Mouse (Mus musculus): ENCODE results near the gene Hist1h2bl. TPM values are rescaled to one million over a fixed set of nuclear protein-coding genes. Genes with fewer than 3 reads are reported as not detected.
"Not testable (repeated sequence)": the region's sequence is repeated elsewhere in the genome, so short reads cannot be mapped to it uniquely, and the experiment has no call there.

The Hist1h2bl gene
- total RNA-seq, 2 experiments from 2014 or later, result 41.4 to 52.8 TPM

DNA sequence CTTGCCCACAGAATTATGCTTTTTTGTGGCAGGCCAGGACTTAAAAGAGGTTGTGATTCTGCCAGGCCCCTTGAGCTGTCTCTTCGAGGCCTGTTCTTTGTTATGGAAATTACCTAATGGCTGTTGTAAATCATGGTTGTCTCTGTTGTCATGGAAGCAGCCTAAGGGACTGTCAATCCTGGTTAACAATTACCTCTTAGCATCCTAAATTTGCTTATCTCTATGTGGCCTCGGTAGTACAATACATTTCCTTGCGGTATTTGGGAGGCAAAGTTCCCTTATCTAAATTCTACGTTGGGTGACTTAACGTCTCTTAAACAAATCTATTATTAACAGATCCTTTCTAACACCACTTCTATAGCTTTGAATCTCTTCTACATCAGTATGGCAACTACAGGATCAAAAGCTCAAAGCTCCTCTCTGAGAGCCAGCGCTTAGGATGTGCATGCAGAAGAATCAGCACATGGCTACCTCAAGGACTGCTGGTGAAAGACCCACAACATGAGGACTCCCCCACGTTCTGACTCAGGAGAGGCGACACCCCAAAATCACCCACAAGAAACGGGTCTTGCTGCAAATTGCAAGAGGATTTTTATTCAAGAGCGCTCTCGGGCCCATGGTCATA is 12.1 kb upstream of the Hist1h2bl start:
- no peak for DNase-seq (ENCODE audit: extremely low spot score in 1 of 2, low spot score in 2 of 2)
- intact Hi-C loops (cut with DNase I), result no loop called here

- DNase-seq (ENCODE audit: extremely low spot score in 1 of 2, low spot score in 2 of 2), result no peak
- intact Hi-C loops (cut with DNase I), result no loop called here
Observed at GRCm38 (mm10) chr13:21722993-21723836, 7.3 kb upstream of the Hist1h2bl start.

DNA sequence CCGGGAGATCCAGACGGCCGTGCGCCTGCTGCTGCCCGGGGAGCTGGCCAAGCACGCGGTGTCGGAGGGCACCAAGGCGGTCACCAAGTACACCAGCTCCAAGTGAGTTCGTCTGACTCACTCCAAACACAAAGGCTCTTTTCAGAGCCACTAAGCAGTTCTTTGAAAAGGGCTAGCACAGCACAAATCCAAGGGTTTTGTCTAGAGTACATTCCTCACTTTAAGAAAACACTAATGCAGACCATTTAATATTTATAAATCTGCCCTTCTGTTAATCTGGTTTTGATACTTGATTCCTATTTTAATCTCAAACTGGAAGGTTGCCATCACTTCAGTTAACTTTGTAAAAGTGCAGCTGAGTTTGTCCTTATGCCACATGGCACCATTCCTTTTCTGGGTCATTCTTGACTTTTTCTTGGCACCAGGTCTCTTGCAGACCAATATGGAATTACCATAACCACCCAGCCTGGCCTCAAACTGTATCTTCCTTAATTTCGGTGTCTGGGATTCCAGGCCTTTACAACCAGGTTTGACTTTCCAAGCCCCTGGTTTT is 6.5 kb upstream of the Hist1h2bl start:
- intact Hi-C loops (cut with DNase I), result no loop called here
- DNase-seq (ENCODE audit: extremely low spot score in 1 of 2, low spot score in 2 of 2), result no peak

- intact Hi-C loops (cut with DNase I), result not testable (repeated sequence)
Observed at GRCm38 (mm10) chr13:21721757-21722372, 5.9 kb upstream of the Hist1h2bl start, which contains the start of gene Hist1h2bm. Gene Hist1h2bm, plus strand, starts transcription at chr13:21722044.

DNA sequence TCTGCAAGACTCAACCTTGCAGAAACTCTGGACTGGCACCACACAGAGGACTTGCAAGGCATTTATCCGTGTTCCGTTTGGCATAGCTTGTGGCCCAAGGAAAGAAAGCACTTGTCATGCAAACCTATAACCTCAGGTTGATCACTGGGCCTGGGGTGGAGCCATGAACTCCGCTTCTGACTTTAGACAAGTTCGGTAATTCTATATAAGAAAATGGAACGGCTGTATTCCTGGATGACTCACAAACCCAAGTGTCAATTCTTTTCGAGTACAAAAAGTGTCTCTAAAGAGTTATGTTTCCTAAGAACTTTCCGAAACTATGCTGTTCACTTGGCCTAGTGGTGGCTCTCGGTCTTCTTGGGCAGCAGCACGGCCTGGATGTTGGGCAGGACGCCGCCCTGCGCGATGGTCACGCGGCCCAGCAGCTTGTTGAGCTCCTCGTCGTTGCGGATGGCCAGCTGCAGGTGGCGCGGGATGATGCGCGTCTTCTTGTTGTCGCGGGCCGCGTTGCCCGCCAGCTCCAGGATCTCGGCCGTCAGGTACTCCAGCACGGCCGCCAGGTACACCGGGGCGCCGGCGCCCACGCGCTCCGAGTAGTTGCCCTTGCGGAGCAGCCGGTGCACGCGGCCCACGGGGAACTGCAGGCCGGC is 5.3 kb upstream of the Hist1h2bl start:
- intact Hi-C loops (cut with DNase I); DNase-seq (ENCODE audit: extremely low spot score in 1 of 2, low spot score in 2 of 2): not testable (repeated sequence)

More at GRCm38 (mm10) chr13:21721757-21722372, 5.9 kb upstream of the Hist1h2bl start, which contains the start of gene Hist1h2bm:
- DNase-seq (ENCODE audit: extremely low spot score in 1 of 2, low spot score in 2 of 2), result peak; percentile 47 to 84

DNA sequence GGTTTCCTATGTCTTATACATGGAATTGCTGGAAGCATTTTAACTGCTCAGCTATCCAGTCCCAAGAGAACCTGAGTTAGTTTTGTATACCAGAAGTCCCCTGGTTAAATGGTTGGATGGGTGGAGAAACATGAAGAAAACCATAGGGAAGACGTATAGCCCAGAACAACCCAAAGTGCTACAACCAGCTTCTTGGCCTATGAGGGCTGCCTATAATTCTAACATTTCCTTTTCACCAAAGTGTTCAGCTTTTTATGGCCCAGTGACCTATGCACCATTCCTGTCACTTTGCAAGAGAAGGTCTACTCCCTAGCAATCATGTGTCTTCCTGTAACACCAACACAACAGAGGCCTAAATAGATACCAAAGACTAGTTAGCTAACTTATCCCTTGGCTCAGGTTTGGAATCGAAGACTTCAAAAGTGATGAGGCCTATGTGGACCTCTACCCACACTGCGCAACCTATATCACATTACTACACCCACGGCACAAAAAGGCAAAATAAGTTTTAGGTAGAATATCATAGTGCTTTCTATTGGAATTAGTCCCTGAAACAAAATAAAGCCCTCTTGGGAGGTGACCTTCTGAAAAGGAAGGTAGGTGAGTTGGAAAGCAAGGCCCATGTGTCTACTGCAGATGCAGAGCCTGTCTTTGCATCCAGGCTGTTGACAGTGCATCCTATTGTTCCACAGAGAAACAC is 2.6 kb upstream of the Hist1h2bl start:
- no peak for DNase-seq (ENCODE audit: extremely low spot score in 1 of 2, low spot score in 2 of 2)
- intact Hi-C loops (cut with DNase I), result loop anchor here (10.0 kb wide), 2 partner anchors 306 to 1716 kb away; no protein-coding TSS in a partner anchor

DNA sequence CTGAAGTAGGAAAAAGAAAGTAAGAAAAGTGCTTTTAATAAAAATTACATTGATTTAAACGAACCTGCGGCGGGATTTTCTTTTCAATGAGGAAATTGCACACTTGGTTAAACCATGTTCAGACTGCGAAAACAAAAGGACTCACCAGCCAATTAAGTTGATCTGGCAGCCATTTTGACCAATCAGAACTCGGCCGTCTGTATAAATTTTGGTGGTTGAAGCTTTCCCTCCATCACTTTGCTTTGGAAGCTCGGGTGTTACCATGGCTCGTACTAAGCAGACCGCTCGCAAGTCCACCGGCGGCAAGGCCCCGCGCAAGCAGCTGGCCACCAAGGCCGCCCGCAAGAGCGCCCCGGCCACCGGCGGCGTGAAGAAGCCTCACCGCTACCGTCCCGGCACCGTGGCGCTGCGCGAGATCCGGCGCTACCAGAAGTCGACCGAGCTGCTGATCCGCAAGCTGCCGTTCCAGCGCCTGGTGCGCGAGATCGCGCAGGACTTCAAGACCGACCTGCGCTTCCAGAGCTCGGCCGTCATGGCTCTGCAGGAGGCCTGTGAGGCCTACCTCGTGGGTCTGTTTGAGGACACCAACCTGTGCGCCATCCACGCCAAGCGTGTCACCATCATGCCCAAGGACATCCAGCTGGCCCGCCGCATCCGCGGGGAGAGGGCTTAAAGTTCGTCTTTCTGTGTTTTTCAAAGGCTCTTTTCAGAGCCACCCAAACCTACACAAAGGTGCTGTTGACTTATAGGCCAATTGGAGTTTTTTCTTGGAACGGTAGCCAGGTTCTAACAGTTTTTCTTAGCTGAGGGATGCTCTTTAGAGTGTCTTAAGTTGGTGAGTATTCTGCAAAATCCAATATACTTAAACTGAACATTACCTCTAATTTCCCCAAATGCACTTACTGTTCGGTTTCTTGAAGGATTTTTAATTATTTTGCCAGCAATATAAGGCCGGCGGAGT is 1.7 kb upstream of the Hist1h2bl start, which contains the start of gene Hist1h3h:
Gene Hist1h3h (plus strand): TSS at position 263 of the 961 bp plus-strand sequence.
- peak; percentile 73 to 92 for DNase-seq (ENCODE audit: extremely low spot score in 1 of 2, low spot score in 2 of 2)
- intact Hi-C loops (cut with DNase I), result loop anchor here (10.0 kb wide), 2 partner anchors 307 to 1717 kb away; no protein-coding TSS in a partner anchor

DNA sequence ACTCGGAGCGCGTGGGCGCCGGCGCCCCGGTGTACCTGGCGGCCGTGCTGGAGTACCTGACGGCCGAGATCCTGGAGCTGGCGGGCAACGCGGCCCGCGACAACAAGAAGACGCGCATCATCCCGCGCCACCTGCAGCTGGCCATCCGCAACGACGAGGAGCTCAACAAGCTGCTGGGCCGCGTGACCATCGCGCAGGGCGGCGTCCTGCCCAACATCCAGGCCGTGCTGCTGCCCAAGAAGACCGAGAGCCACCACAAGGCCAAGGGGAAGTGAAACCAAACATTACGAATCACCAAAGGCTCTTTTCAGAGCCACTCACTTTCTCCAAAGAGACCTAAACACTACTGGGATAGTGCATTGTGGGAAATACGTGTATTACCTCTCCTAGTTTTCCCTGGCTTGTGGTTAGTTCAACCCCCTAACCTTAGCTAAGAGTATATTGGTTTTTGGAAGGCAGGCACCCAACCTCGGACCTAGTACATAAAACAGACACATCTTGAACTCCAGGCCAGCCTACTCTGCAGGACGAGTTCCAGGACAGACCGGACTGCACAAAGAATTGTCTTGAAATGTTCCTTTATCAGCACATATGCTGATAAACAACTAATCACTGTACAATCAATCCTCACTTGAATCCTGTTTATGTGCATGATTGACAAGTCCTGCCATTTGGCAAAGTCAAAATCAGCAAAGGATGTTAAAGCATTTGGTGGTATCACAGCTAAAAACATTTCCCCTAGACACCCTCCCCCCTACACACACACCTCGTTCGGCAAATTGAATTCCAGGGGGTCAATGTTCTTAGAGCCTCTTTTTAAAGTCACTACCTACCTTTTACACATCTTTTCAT is 823 bp upstream of the Hist1h2bl start:
- intact Hi-C loops (cut with DNase I), result loop anchor here (10.0 kb wide), 2 partner anchors 308 to 1718 kb away; no protein-coding TSS in a partner anchor
- DNase-seq (ENCODE audit: extremely low spot score in 1 of 2, low spot score in 2 of 2), result not testable (repeated sequence)

DNA sequence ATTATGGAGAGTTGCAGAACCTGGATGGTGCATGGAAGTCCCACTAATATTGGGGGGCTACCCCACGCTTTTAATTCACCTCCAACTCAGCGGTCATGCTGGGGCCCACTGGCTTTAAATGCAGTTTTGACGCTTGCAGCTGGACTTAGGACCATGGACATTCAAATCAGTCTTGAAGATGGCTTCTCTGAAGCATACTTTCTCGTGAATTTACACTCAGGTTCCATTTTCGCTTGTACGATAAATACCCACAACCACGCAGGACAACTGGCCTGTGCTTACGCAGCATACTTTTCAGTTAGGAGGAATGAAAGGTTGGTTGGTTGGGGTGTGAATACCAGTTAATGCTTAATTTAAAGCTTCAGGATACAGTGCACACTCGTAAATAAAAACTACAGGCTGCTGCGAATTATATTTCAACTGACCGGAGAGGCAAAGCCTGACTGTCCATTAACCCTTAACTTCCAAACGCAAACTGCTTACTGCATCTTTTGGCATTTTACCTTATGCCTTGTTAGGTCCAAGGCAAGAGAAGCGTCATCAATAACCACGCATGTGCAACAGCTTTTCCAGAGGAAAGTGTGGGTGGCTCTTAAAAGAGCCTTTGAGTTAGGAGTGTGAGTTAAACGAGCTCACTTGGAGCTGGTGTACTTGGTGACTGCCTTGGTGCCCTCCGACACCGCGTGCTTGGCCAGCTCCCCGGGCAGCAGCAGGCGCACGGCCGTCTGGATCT is 646 bp downstream of the Hist1h2bl start:
- DNase-seq (ENCODE audit: extremely low spot score in 1 of 2, low spot score in 2 of 2), result no peak
- intact Hi-C loops (cut with DNase I), result loop anchor here (2.0 to 10.0 kb wide), 3 partner anchors 20 to 1720 kb away; partner anchors contain the start of gene Hist1h4j

- peak; percentile 44 to 78 for DNase-seq (ENCODE audit: extremely low spot score in 1 of 2, low spot score in 2 of 2)
- intact Hi-C loops (cut with DNase I), result loop anchor here (2.0 to 10.0 kb wide), 3 partner anchors 20 to 1720 kb away; partner anchors contain the start of gene Hist1h4j
Observed at GRCm38 (mm10) chr13:21714725-21715124, 1.2 kb downstream of the Hist1h2bl start.

DNA sequence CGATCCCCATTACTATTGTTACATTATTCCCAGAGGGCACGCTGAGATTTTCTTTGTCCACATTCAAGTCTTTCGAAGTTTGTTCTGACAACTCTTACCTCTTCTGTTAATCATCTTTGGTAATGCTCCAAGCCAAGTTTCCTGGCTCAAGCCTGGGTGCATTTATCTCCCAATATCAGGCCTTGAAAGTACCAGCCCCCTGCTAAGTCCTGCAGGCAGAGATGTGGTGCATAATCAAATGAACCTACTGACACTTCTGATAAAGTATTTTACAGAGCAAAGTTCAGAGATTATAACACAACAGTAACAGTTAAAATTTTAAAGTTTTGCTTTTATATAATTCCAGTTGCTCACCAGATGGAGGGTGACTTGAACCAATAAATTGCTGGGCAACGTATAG is 4.2 kb downstream of the Hist1h2bl start:
- intact Hi-C loops (cut with DNase I), result loop anchor here (10.0 kb wide), 2 partner anchors 313 to 1723 kb away; no protein-coding TSS in a partner anchor
- no peak for DNase-seq (ENCODE audit: extremely low spot score in 1 of 2, low spot score in 2 of 2)

- intact Hi-C loops (cut with DNase I), result loop anchor here (10.0 kb wide), 2 partner anchors 314 to 1724 kb away; no protein-coding TSS in a partner anchor
Observed at GRCm38 (mm10) chr13:21710821-21711525, 5.0 kb downstream of the Hist1h2bl start.

GRCm38 (mm10) chr13:21710031-21710711 is 5.8 kb downstream of the Hist1h2bl start:
- peak; percentile 86 to 90 for DNase-seq (ENCODE audit: extremely low spot score in 1 of 2, low spot score in 2 of 2)
- intact Hi-C loops (cut with DNase I), result loop anchor here (10.0 kb wide), 2 partner anchors 315 to 1725 kb away; no protein-coding TSS in a partner anchor

More at GRCm38 (mm10) chr13:21710821-21711525, 5.0 kb downstream of the Hist1h2bl start:
- peak; percentile 76 to 77 for DNase-seq (ENCODE audit: extremely low spot score in 1 of 2, low spot score in 2 of 2)

- DNase-seq (ENCODE audit: extremely low spot score in 1 of 2, low spot score in 2 of 2), result no peak
- intact Hi-C loops (cut with DNase I), result no loop called here
Observed at GRCm38 (mm10) chr13:21706669-21707068, 9.3 kb downstream of the Hist1h2bl start.
